Mouse (Mus musculus): Measurements from ENCODE around the gene D430041D05Rik. TPM values are rescaled to one million over a fixed set of nuclear protein-coding genes. Genes with fewer than 3 reads are reported as not detected.

The D430041D05Rik gene
- polyA plus RNA-seq, 1 experiment from 2014 or later: 2.4 TPM

GRCm38 (mm10) chr2:104176979-104177704 lies 233.7 kb downstream of the D430041D05Rik start:
- H3K9me3 ChIP-seq (ENCODE audit: control insufficient read depth, low read length): no peaks in the 10 kb centered on the region
- H3K9ac ChIP-seq (ENCODE audit: low read length): no peak overlapping the region
- H3K27me3 ChIP-seq (ENCODE audit: control insufficient read depth, insufficient read depth, low read length): no peaks in the 10 kb centered on the region
- DNase-seq (ENCODE audit: low spot score, missing footprints): peak; percentile 82
- 75% methylated on average over 13 of the region's 13 CpGs for WGBS
- no peaks in the 10 kb centered on the region for H3K4me1 ChIP-seq (ENCODE audit: control insufficient read depth, insufficient read depth, low read length)
- H3K36me3 ChIP-seq (ENCODE audit: control insufficient read depth, insufficient read depth, low read length): no peaks in the 10 kb centered on the region
- H3K4me2 ChIP-seq: no peak overlapping the region
- no peak overlapping the region for H3K27ac ChIP-seq (ENCODE audit: low read depth, low read length)
- no peak for ATAC-seq (ENCODE audit: low FRiP score)
- H3K4me3 ChIP-seq (ENCODE audit: low read depth, low read length): no peak overlapping the region

GRCm38 (mm10) chr2:104176166-104176978 lies 234.4 kb downstream of the D430041D05Rik start:
- DNase-seq (ENCODE audit: low spot score, missing footprints): peak; percentile 80
- H3K27ac ChIP-seq (ENCODE audit: low read depth, low read length): no peak overlapping the region
- 82% methylated on average over 17 of the region's 17 CpGs for WGBS
- H3K27me3 ChIP-seq (ENCODE audit: control insufficient read depth, insufficient read depth, low read length): no peaks in the 10 kb centered on the region
- H3K36me3 ChIP-seq (ENCODE audit: control insufficient read depth, insufficient read depth, low read length): no peaks in the 10 kb centered on the region
- H3K4me2 ChIP-seq: no peak overlapping the region
- no peaks in the 10 kb centered on the region for H3K4me1 ChIP-seq (ENCODE audit: control insufficient read depth, insufficient read depth, low read length)
- H3K9ac ChIP-seq (ENCODE audit: low read length): no peak overlapping the region
- H3K9me3 ChIP-seq (ENCODE audit: control insufficient read depth, low read length): no peaks in the 10 kb centered on the region
- no peak for ATAC-seq (ENCODE audit: low FRiP score)
- H3K4me3 ChIP-seq (ENCODE audit: low read depth, low read length): no peak overlapping the region

- H3K36me3 ChIP-seq (ENCODE audit: control insufficient read depth, insufficient read depth, low read length): no peaks in the 10 kb centered on the region
- WGBS: 93% methylated on average over 9 of the region's 9 CpGs
- no peak overlapping the region for H3K4me2 ChIP-seq
- no peaks in the 10 kb centered on the region for H3K9me3 ChIP-seq (ENCODE audit: control insufficient read depth, low read length)
- H3K4me3 ChIP-seq (ENCODE audit: low read depth, low read length): no peak overlapping the region
- no peak overlapping the region for H3K9ac ChIP-seq (ENCODE audit: low read length)
- ATAC-seq (ENCODE audit: low FRiP score) (no peak), DNase-seq (ENCODE audit: low spot score, missing footprints) (peak; percentile 75)
- no peak overlapping the region for H3K27ac ChIP-seq (ENCODE audit: low read depth, low read length)
- H3K27me3 ChIP-seq (ENCODE audit: control insufficient read depth, insufficient read depth, low read length): no peaks in the 10 kb centered on the region
- H3K4me1 ChIP-seq (ENCODE audit: control insufficient read depth, insufficient read depth, low read length): no peaks in the 10 kb centered on the region
These were observed 235.2 kb downstream of the D430041D05Rik start for GRCm38 (mm10) chr2:104175476-104176165.

- 93% methylated on average over 3 of the region's 3 CpGs for WGBS
- ATAC-seq (ENCODE audit: low FRiP score) (no peak), DNase-seq (ENCODE audit: low spot score, missing footprints) (no peak)
- no peak overlapping the region for H3K4me2 ChIP-seq
- H3K9ac ChIP-seq (ENCODE audit: low read length): no peak overlapping the region
- H3K4me3 ChIP-seq (ENCODE audit: low read depth, low read length): no peak overlapping the region
- no peaks in the 10 kb centered on the region for H3K36me3 ChIP-seq (ENCODE audit: control insufficient read depth, insufficient read depth, low read length)
- no peaks in the 10 kb centered on the region for H3K27me3 ChIP-seq (ENCODE audit: control insufficient read depth, insufficient read depth, low read length)
- H3K9me3 ChIP-seq (ENCODE audit: control insufficient read depth, low read length): no peaks in the 10 kb centered on the region
- H3K4me1 ChIP-seq (ENCODE audit: control insufficient read depth, insufficient read depth, low read length): peaks cover 4% of the 10 kb centered on the region; the same call in 1 of the 2 replicates
- H3K27ac ChIP-seq (ENCODE audit: low read depth, low read length): no peak overlapping the region
These were observed 237.4 kb downstream of the D430041D05Rik start for GRCm38 (mm10) chr2:104173431-104173830.

- H3K27ac ChIP-seq (ENCODE audit: low read depth, low read length): no peak overlapping the region
- no peak overlapping the region for H3K4me3 ChIP-seq (ENCODE audit: low read depth, low read length)
- no peak overlapping the region for H3K9ac ChIP-seq (ENCODE audit: low read length)
- 80% methylated on average over 11 of the region's 11 CpGs for WGBS
- peaks cover 9% of the 10 kb centered on the region; the same call in 1 of the 2 replicates for H3K4me1 ChIP-seq (ENCODE audit: control insufficient read depth, insufficient read depth, low read length)
- H3K27me3 ChIP-seq (ENCODE audit: control insufficient read depth, insufficient read depth, low read length): no peaks in the 10 kb centered on the region
- no peaks in the 10 kb centered on the region for H3K9me3 ChIP-seq (ENCODE audit: control insufficient read depth, low read length)
- H3K36me3 ChIP-seq (ENCODE audit: control insufficient read depth, insufficient read depth, low read length): no peaks in the 10 kb centered on the region
- peak; percentile 54 for DNase-seq (ENCODE audit: low spot score, missing footprints)
- ATAC-seq (ENCODE audit: low FRiP score): no peak
- no peak overlapping the region for H3K4me2 ChIP-seq
These were observed 238.0 kb downstream of the D430041D05Rik start for GRCm38 (mm10) chr2:104172695-104173348.

- Histone ChIP-seq H3K4me2 (no peak overlapping the region), H3K27me3 (ENCODE audit: control insufficient read depth, insufficient read depth, low read length) (no peaks in the 10 kb centered on the region)
These were observed 242.5 kb downstream of the D430041D05Rik start for GRCm38 (mm10) chr2:104168186-104168896.

GRCm38 (mm10) chr2:104167765-104168164 lies 243.0 kb downstream of the D430041D05Rik start:
- no peaks in the 10 kb centered on the region for H3K36me3 ChIP-seq (ENCODE audit: control insufficient read depth, insufficient read depth, low read length)
- DNase-seq (ENCODE audit: low spot score, missing footprints) (peak; percentile 76), ATAC-seq (ENCODE audit: low FRiP score) (peak; percentile 52)
- no peak overlapping the region for H3K4me3 ChIP-seq (ENCODE audit: low read depth, low read length)
- H3K4me1 ChIP-seq (ENCODE audit: control insufficient read depth, insufficient read depth, low read length): peaks cover 9% of the 10 kb centered on the region; the same call in 1 of the 2 replicates
- WGBS: 96% methylated on average over 23 of the region's 23 CpGs
- H3K27me3 ChIP-seq (ENCODE audit: control insufficient read depth, insufficient read depth, low read length): no peaks in the 10 kb centered on the region
- no peak overlapping the region for H3K27ac ChIP-seq (ENCODE audit: low read depth, low read length)
- H3K4me2 ChIP-seq: no peak overlapping the region
- H3K9ac ChIP-seq (ENCODE audit: low read length): no peak overlapping the region
- no peaks in the 10 kb centered on the region for H3K9me3 ChIP-seq (ENCODE audit: control insufficient read depth, low read length)

More at GRCm38 (mm10) chr2:104168186-104168896, 242.5 kb downstream of the D430041D05Rik start:
- DNase-seq (ENCODE audit: low spot score, missing footprints) (peak; percentile 81), ATAC-seq (ENCODE audit: low FRiP score) (peak; percentile 75)
- no peak overlapping the region for H3K4me3 ChIP-seq (ENCODE audit: low read depth, low read length)
- H3K4me1 ChIP-seq (ENCODE audit: control insufficient read depth, insufficient read depth, low read length): peaks cover 9% of the 10 kb centered on the region; the same call in 1 of the 2 replicates
- WGBS: 62% methylated on average over 17 of the region's 17 CpGs
- no peak overlapping the region for H3K27ac ChIP-seq (ENCODE audit: low read depth, low read length)
- no peaks in the 10 kb centered on the region for H3K36me3 ChIP-seq (ENCODE audit: control insufficient read depth, insufficient read depth, low read length)
- no peak overlapping the region for H3K9ac ChIP-seq (ENCODE audit: low read length)
- H3K9me3 ChIP-seq (ENCODE audit: control insufficient read depth, low read length): no peaks in the 10 kb centered on the region

- 90% methylated on average over 2 of the region's 2 CpGs for WGBS
- Histone ChIP-seq H3K27ac (ENCODE audit: low read depth, low read length) (no peak overlapping the region), H3K9ac (ENCODE audit: low read length) (no peak overlapping the region), H3K36me3 (ENCODE audit: control insufficient read depth, insufficient read depth, low read length) (no peaks in the 10 kb centered on the region), H3K4me2 (no peak overlapping the region), H3K27me3 (ENCODE audit: control insufficient read depth, insufficient read depth, low read length) (no peaks in the 10 kb centered on the region), H3K4me3 (ENCODE audit: low read depth, low read length) (no peak overlapping the region), H3K9me3 (ENCODE audit: control insufficient read depth, low read length) (no peaks in the 10 kb centered on the region), H3K4me1 (ENCODE audit: control insufficient read depth, insufficient read depth, low read length) (peaks cover 9% of the 10 kb centered on the region; the same call in 1 of the 2 replicates)
- no peak for ATAC-seq (ENCODE audit: low FRiP score)
- DNase-seq (ENCODE audit: low spot score, missing footprints): no peak
These were observed 245.2 kb downstream of the D430041D05Rik start for GRCm38 (mm10) chr2:104165631-104166030.

Data from midbrain, embryonic 11.5 days (tissue).